Mouse (Mus musculus): ENCODE results near the gene Dglucy. TPM values are rescaled to one million over a fixed set of nuclear protein-coding genes. Genes with fewer than 3 reads are reported as not detected.

Dglucy gene
- total RNA-seq, 2 experiments from 2014 or later, result 30.5 to 32.2 TPM

- DNase-seq (ENCODE audit: low spot score), result no peak
Observed at GRCm38 (mm10) chr12:100875960-100876359, 97.1 kb downstream of the Dglucy start.

DNA sequence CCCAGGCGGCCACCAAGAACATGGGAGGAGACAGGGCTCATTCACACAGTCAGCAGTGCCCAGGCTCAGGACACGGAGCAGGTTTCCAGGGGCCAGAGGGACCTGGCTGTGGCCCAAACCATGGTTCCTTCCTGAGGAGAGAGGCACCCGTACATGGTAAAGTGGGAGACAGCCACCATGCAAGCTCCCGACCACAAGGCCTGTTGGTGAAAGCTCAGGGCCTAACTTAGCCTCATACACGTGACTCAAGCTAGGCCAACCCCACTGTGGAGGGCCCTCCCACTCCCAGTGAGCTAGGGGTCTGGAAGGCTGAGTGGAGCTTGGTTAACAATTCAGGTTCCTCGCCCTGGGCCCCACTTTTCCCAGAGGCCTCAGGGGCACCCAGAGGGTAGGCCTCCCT is 99.1 kb downstream of the Dglucy start:
- DNase-seq (ENCODE audit: low spot score), result no peak

GRCm38 (mm10) chr12:100878556-100878955 is 99.7 kb downstream of the Dglucy start:
- no peak for DNase-seq (ENCODE audit: low spot score)

- no peak for DNase-seq (ENCODE audit: low spot score)
Observed at GRCm38 (mm10) chr12:100883168-100883567, 104.3 kb downstream of the Dglucy start.

DNA sequence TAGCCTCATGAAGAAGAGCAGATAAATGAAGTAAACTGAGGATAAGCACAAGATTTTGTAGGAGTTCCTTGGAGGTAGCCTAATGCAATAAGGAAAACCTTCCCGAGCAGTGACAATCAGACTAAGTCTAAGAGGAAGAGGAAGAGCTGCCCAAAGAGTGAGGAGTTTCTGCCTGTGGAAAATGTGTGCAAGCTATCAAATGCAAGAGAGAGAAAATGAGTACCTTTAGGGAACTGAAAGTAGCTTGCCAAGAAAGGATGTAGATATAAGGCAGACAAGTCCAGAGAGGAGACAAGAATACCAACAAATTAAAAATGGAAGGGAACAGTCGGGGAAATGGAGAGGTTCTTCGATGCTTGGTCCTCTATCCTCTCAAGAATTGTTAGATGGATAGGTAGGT is 106.7 kb downstream of the Dglucy start:
- DNase-seq (ENCODE audit: low spot score), result no peak

DNA sequence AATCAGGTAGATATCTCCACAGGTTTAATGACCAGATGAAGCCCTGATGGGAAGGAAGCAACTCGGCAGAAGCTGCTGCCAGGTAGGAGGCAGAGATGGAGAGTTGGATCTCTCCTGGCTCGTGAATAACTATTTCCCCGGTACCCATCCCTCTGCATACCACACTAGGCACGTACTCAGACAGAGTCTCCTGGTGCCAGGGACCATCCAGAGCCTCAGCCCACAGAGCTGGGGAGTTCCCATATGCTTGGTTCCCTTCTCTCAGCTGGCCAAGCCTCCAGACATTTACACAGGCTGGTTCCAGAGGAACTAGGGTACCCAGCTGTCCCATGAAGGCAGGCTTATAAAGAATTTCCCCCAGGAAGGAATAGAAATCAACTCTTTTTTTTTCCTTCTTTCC is 108.0 kb downstream of the Dglucy start:
- no peak for DNase-seq (ENCODE audit: low spot score)

- no peak for DNase-seq (ENCODE audit: low spot score)
Observed at GRCm38 (mm10) chr12:100887801-100888258, 109.0 kb downstream of the Dglucy start.

GRCm38 (mm10) chr12:100890548-100890947 is 111.7 kb downstream of the Dglucy start:
- DNase-seq (ENCODE audit: low spot score), result no peak

GRCm38 (mm10) chr12:100895504-100895903 is 116.6 kb downstream of the Dglucy start:
- no peak for DNase-seq (ENCODE audit: low spot score)

GRCm38 (mm10) chr12:100896661-100897060 is 117.8 kb downstream of the Dglucy start:
- no peak for DNase-seq (ENCODE audit: low spot score)

DNA sequence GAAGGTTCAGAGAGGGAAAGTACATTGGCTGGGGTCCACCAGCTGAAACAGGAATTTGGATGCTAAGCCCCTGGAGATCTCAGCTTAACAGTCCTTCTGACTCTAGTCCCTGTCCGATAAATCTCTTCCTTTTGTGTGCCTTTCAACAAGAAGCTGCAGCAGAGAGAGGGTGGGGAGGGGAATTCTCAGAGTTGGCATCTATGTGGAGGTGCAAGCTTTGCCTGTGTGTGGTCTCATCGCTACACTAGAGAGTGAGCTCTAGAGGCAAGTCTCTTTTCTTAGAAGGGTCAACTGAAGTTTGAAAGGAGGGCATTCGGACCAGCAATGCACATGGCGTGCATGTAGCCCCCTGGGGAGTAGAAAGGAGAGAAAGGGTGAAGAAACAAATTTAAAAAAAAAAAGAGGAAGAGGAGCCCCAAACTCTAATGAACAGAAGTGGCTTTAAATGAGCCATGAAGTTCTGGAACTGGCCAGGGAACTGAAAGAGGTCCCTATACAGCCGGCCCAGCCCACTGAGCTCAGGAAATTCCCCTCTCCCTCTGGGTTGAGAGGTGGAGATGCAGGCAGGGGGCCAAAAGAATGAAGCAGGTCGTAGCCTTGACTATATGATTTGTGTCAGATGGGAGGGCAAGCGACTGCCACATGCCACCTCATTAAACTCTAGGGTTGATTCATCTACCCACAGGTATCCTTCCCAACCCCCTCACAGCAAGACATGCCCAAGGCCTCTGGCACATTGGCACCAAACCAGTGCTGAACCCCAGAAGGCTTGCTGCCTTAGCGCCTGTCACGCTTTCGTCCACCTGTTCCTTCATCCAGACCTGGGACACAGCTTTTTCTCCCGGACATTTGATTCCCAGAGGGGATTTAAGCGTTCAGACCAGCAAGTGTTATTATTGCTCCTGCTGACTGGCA is 119.1 kb downstream of the Dglucy start:
- DNase-seq (ENCODE audit: low spot score), result no peak

DNA sequence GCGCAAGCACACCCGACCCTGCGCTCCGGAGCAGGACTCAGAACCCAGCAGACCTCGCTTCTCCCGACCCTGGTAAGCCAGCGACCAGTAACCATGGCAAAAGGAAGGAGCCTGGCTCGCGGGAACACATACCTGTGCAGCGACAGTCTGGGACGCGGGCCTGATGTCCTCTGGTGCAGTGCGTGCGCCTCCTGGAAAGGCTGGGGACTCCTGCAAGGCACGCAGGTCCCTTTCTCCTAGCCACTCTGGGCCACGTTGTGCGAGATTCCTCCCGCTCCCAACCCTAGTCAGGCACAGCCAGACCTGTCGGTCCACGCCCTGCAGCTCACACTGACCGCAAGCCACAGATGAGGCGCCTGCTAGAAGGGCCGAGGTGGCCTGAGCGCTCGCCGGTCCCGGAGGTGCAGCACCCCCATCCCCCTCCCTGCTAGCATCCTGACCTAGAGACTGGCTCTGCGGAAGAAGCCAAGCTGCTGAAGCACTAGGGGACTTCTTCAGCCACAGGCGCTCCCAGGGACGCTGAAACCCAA is 120.3 kb downstream of the Dglucy start:
- DNase-seq (ENCODE audit: low spot score), result no peak

- no peak for DNase-seq (ENCODE audit: low spot score)
Observed at GRCm38 (mm10) chr12:100900901-100901300, 122.0 kb downstream of the Dglucy start.

- no peak for DNase-seq (ENCODE audit: low spot score)
Observed at GRCm38 (mm10) chr12:100901386-100901785, 122.5 kb downstream of the Dglucy start.

GRCm38 (mm10) chr12:100903761-100904160 is 124.9 kb downstream of the Dglucy start:
- DNase-seq (ENCODE audit: low spot score), result no peak

- no peak for DNase-seq (ENCODE audit: low spot score)
Observed at GRCm38 (mm10) chr12:100906861-100907260, 128.0 kb downstream of the Dglucy start.

- no peak for DNase-seq (ENCODE audit: low spot score)
Observed at GRCm38 (mm10) chr12:100907598-100908297, 128.9 kb downstream of the Dglucy start, which contains the start of gene Gpr68. Gpr68 (minus strand) TSS chr12:100908198.

- DNase-seq (ENCODE audit: low spot score), result no peak
Observed at GRCm38 (mm10) chr12:100908298-100909034, 129.6 kb downstream of the Dglucy start.

DNA sequence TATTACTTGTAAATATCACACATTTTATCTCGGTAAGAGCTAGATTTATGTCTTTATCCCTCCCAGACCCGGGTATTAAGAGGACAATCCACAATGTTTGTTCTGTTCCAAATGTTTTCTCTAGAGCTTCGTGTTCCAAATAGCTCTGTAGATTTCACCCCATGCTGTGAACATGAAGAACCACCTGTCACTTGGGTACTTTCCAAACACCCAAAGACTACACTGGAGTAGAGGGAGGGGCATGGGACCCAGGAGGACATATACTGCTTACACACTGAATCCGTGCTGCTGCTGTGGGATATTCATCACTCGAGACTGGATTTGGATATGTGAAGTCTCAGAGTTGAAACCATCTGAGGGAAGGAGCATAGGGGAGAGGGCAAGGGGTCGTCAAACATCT is 130.9 kb downstream of the Dglucy start:
- no peak for DNase-seq (ENCODE audit: low spot score)

GRCm38 (mm10) chr12:100910731-100911130 is 131.9 kb downstream of the Dglucy start:
- no peak for DNase-seq (ENCODE audit: low spot score)

- DNase-seq (ENCODE audit: low spot score), result no peak
Observed at GRCm38 (mm10) chr12:100924646-100925339, 145.9 kb downstream of the Dglucy start.
